Mouse (Mus musculus) heart, postnatal 0 days (tissue): ENCODE data around the gene Clec2l. TPM values are rescaled to one million over a fixed set of nuclear protein-coding genes. Genes with fewer than 3 reads are reported as not detected.
A peak's percentile ranks its signal among the peaks of the same experiment; 100 is the strongest.

Source experiments
- ATAC-seq: fragments of 200-750 bp; cut with Nextera tagmentation; 2 replicates; pipeline ENCODE4 v1.8.0; 2017; ENCODE audit warnings: low read depth, moderate number of reproducible peaks, moderate library complexity; ENCODE audit not compliant: insufficient read depth
- DNase-seq: peaks from one replicate; pipeline ENCODE4 v3.0.0-alpha.2; 2016; ENCODE audit warnings: low spot score
- H3K27ac ChIP-seq: fragments of 300-500 bp; sonication (generic); 2 replicates; pipeline ENCODE4 v1.5.1; 2014; ENCODE audit warnings: low read depth, mild to moderate bottlenecking
- H3K27me3 ChIP-seq: fragments of 300-500 bp; sonication (generic); 2 replicates; pipeline ENCODE4 v1.6.1; 2014; ENCODE audit warnings: low read length, mixed read lengths; ENCODE audit not compliant: control insufficient read depth, insufficient read depth
- H3K36me3 ChIP-seq: fragments of 300-500 bp; sonication (generic); replicated peaks from 2 replicates; pipeline ENCODE4 v1.6.1; 2014; ENCODE audit warnings: low read length, mixed read lengths; ENCODE audit not compliant: control insufficient read depth, insufficient read depth
- H3K4me1 ChIP-seq: fragments of 300-500 bp; sonication (generic); 2 replicates; pipeline ENCODE4 v1.6.1; 2014; ENCODE audit warnings: antibody characterized with exemption; ENCODE audit not compliant: control insufficient read depth, insufficient read depth
- H3K4me2 ChIP-seq: fragments of 300-500 bp; sonication (generic); 2 replicates; pipeline ENCODE4 v1.6.1; 2014; ENCODE audit warnings: low read depth, mild to moderate bottlenecking, low read length, moderate library complexity
- H3K4me3 ChIP-seq: fragments of 300-500 bp; sonication (generic); 2 replicates; pipeline ENCODE4 v1.5.1; 2014; ENCODE audit warnings: low read depth, low read length
- H3K9ac ChIP-seq: fragments of 300-500 bp; sonication (generic); replicated peaks from 2 replicates; pipeline ENCODE4 v1.6.1; 2014; ENCODE audit warnings: low read depth, low read length, mixed read lengths
- H3K9me3 ChIP-seq: fragments of 300-500 bp; sonication (generic); replicated peaks from 2 replicates; pipeline ENCODE4 v1.6.1; 2016; ENCODE audit warnings: low read length; ENCODE audit not compliant: control insufficient read depth
- CTCF ChIP-seq: IDR thresholded peaks from 2 replicates; pipeline ENCODE4 v1.5.1; 2016; ENCODE audit warnings: antibody characterized with exemption, control low read depth, low read depth
- EP300 ChIP-seq: IDR thresholded peaks from 2 replicates; pipeline ENCODE4 v1.6.1; 2016; ENCODE audit warnings: antibody characterized with exemption, low read depth
- WGBS: fragments of 180-500 bp; shearing (Covaris S2); extraction: QIAGEN DNeasy Blood & Tissue Kit; methylation state at CpG from one replicate; pipeline ENCODE4 v1.1.7; 2014; 5-methylcytosine and 5-hydroxymethylcytosine counted together
- polyA plus RNA-seq: library from polyadenylated mRNA; unstranded; fragments of >200 nt; fragmentation: Nextera tagmentation; extraction: Ambion mirVana; gene quantifications from 2 replicates; pipeline ENCODE4 v1.2.1, GENCODE M21; 2015
- total RNA-seq: library from RNA; depleted of rRNA; stranded (reverse); fragments of >200 nt; gene quantifications from 2 replicates; pipeline ENCODE4 v1.2.3, GENCODE M21; 2014; ENCODE audit warnings: low replicate concordance; rRNA removed

Clec2l gene
- total RNA-seq: 3.4 and 3.9 TPM in 2 replicates
- polyA plus RNA-seq: 1.0 and 1.2 TPM in 2 replicates

- WGBS: under 1% methylated on average over 81 of the region's 84 CpGs
- Histone ChIP-seq H3K9me3 (no peaks in the 10 kb centered on the region), H3K4me3 (peak within 1 kb of the TSS; percentile 60), H3K4me2 (peak within 1 kb of the TSS; percentile 97), H3K4me1 (peaks cover 4% of the 10 kb centered on the region; the same call in 1 of the 2 replicates), H3K36me3 (no peaks in the 10 kb centered on the region), H3K9ac (peak within 1 kb of the TSS; percentile 49), H3K27ac (no peak within 1 kb of the TSS), H3K27me3 (peaks cover 33% of the 10 kb centered on the region)
- TF ChIP-seq EP300: no peak
- no peak for TF ChIP-seq CTCF
- no peak for DNase-seq
- peak; percentile 49 for ATAC-seq
Observed at GRCm38 (mm10) chr6:38662714-38663615, at the start of gene Clec2l. Gene Clec2l (plus strand): TSS chr6:38663069.

DNA sequence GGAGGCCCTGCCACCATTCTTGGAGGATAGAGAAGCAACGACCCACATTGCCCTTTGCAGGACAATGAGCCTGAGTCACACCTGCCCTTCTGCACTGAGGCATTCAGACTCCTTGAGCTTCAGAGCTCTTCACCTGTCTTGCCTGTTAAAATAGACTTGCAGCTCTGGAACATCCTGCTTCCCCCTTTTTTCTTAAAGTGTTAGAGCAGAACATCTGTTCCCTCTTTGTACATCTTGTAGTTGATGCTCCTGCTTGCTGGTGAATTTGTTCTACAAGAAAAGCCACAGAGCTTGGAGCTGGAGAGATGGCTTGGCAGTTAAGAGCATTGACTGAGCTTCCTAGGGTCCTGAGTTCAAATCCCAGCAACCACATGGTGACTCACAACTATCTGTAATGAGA lies 40.5 kb upstream of the Clec2l start:
- H3K4me3 ChIP-seq: no peak overlapping the region
- TF ChIP-seq CTCF (no peak), EP300 (no peak)
- 89% methylated on average over 1 of the region's 1 CpGs for WGBS
- no peak overlapping the region for H3K9ac ChIP-seq
- H3K36me3 ChIP-seq: peaks cover 28% of the 10 kb centered on the region
- no peaks in the 10 kb centered on the region for H3K27me3 ChIP-seq
- no peak for ATAC-seq
- H3K4me2 ChIP-seq: no peak overlapping the region
- no peak overlapping the region for H3K27ac ChIP-seq
- H3K9me3 ChIP-seq: 0 out of 2 replicates have a peak, but pooled peaks cover 6% of the 10 kb centered on the region
- H3K4me1 ChIP-seq: peaks cover 23% of the 10 kb centered on the region
- DNase-seq: no peak

DNA sequence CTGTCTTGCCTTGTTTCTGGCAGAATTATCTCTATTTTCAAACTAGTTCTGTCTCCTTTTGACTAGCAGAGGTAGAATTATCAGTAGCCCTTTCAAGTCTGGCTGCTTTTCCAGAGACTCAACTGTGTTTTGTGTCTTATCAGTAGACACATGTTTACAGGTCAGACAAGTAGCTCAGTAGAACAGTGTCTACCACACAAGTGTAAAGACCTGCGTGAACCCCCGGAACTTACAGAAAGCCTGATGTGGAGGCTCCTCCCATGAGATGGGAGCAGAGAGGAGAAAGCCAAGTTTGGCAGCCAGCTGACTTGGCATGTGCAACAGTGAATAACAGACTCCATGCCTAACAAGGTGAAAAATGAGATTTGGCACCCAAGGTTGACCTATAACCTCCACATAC lies 39.4 kb upstream of the Clec2l start:
- DNase-seq: peak; percentile 55
- H3K4me2 ChIP-seq: no peak overlapping the region
- H3K4me3 ChIP-seq: no peak overlapping the region
- H3K9me3 ChIP-seq: no peaks in the 10 kb centered on the region
- H3K4me1 ChIP-seq: peaks cover 23% of the 10 kb centered on the region
- peak; percentile 61 for ATAC-seq
- peaks cover 25% of the 10 kb centered on the region for H3K36me3 ChIP-seq
- no peak for TF ChIP-seq CTCF
- no peak for TF ChIP-seq EP300
- H3K27me3 ChIP-seq: no peaks in the 10 kb centered on the region
- WGBS: 20% methylated on average over 2 of the region's 2 CpGs
- H3K9ac ChIP-seq: no peak overlapping the region
- peak overlapping the region; percentile 68 for H3K27ac ChIP-seq

- no peak overlapping the region for H3K4me3 ChIP-seq
- no peaks in the 10 kb centered on the region for H3K9me3 ChIP-seq
- H3K4me2 ChIP-seq: no peak overlapping the region
- peak overlapping the region; percentile 68 for H3K27ac ChIP-seq
- TF ChIP-seq EP300 (no peak), CTCF (no peak)
- H3K9ac ChIP-seq: no peak overlapping the region
- ATAC-seq: peak; percentile 75
- peaks cover 23% of the 10 kb centered on the region for H3K4me1 ChIP-seq
- peaks cover 16% of the 10 kb centered on the region for H3K36me3 ChIP-seq
- WGBS: 6% methylated on average over 1 of the region's 1 CpGs
- DNase-seq: peak; percentile 62
- H3K27me3 ChIP-seq: no peaks in the 10 kb centered on the region
Observed at GRCm38 (mm10) chr6:38624439-38624838, 38.4 kb upstream of the Clec2l start.

- Histone ChIP-seq H3K9ac (no peak overlapping the region), H3K27me3 (no peaks in the 10 kb centered on the region), H3K27ac (no peak overlapping the region), H3K4me3 (no peak overlapping the region), H3K36me3 (0 out of 2 replicates have a peak, but pooled peaks cover 8% of the 10 kb centered on the region), H3K9me3 (no peaks in the 10 kb centered on the region), H3K4me2 (no peak overlapping the region), H3K4me1 (peaks cover 23% of the 10 kb centered on the region)
- ATAC-seq (no peak), DNase-seq (no peak)
- WGBS: 94% methylated on average over 5 of the region's 5 CpGs
- TF ChIP-seq EP300 (no peak), CTCF (no peak)
Observed at GRCm38 (mm10) chr6:38626086-38626485, 36.8 kb upstream of the Clec2l start.
